Mouse (Mus musculus) fat pad, adult 2 months (tissue): Measurements from ENCODE around the gene Thap12.

Experiments
- DNase-seq: peaks from one replicate; pipeline ENCODE4 v3.0.0-alpha.2; 2011; ENCODE audit warnings: low read depth, low spot score; ENCODE audit errors: extremely low read depth

Thap12 gene

DNA sequence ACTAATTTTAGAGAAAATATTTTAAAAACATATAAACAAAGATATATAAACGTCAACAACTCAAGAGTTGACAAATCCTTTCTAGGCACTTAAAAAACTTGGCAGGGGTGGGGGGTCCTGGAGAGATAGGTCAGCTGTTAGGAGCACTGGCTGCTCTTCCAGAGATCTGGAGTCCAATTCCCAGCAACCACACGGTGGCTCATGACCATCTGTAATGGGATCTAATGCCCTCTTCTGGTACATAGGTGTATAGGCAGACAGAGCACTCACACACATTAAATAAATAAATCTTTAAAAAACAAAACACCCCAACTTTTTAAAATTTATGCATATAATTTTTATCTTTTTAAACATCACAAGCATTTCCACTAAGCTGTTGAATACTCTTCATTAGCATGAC lies 5.4 kb upstream of the Thap12 start:
- DNase-seq: no peak

DNA sequence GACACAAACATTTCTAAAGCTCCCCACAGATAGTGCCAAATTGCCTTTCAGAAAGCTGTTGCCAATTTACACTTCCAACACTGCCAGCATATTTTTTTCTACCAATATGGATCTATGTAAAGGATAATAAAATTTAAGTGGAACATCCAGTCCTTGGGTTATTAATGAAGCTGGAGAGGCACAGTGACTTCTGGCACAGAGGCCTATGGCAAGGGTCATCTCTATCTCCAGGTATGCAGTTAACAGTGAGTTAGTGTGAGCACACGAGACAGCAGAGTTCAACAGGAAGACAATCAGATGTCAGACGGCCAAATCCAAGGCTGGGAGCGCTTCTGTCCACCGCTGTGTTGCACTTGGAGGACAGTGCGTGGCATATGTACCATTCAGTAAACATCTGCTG lies 4.9 kb upstream of the Thap12 start:
- peak; percentile 76 for DNase-seq

DNA sequence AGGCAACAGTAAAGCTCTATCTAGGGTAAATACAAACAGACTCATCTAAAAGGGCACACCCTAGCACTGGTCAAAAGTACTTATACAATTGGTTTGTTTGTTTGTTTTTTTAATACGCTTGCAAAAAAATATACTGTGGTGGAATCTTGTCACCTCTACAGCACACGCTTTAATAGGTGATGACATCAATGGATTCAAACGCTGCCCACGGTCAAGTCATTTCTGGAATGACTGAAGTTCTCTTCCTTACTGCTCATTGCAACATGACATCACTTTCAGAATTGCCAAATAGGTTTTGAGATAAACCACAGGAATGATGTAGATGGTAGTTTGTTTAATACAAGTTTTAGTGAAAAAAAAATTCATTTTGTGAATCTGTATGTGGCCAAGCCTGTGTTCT lies 4.3 kb upstream of the Thap12 start:
- no peak for DNase-seq

DNA sequence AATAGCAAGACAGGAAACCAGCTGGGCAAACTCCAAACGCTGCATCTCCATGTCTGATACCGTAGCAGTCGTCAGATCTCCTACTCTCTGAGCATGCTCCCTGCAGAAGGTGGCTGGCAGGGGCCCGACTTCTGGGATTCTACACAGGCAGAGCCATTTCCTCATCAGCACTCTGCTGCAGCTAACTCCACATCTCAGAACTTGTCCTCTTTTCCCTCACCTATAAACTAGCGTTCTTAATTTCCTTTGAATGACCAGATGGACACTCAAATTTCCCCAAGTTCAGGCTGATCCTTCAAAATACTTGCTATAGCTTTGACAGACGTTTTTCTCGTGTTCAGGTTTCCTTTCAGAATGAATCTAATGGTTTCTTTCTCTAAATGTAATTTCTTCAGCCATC lies 1.1 kb upstream of the Thap12 start:
- no peak for DNase-seq

DNA sequence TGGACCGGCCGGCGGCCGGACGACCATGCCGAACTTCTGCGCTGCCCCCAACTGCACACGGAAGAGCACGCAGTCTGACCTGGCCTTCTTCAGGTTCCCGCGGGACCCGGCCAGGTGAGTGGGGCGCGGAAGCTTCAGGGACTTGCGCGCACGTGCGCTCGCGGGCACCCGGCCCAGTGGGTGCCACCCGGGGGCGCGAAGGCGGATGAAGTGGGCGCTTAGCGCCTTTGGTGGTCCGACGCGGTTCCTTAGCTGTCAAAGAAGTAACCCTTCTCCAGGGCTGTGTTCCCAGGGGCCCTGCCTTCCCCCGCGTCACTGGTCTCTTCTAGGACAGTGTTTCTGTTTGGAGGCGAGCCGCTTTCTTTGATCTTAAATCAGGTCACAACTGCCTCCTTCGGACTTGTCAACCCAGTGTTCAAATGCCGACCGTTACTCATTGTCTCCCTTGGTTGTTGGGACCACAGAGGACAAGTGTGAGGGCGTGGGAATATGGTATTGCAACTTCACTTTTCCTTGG lies 520 bp downstream of the Thap12 start:
- DNase-seq: no peak

DNA sequence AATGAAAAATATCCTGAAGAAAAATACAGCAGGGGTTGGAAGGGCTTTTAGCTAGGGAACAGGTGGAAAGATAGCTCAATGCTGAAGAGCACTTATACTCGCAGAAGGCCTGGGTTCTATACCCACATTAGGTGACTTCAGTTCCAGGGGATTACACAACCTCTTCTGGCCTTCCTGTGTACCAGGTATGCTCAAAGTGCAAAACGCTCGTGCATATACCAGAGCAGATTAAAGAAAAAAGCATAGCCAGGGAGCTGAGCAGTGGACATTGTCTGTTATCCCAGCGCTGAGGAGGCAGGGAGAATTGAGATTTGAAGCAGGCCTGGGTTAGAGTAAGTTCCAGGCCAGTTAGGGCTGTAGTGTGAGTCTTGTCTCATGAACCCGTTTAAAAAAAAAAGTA lies 1.4 kb downstream of the Thap12 start:
- DNase-seq: no peak

DNA sequence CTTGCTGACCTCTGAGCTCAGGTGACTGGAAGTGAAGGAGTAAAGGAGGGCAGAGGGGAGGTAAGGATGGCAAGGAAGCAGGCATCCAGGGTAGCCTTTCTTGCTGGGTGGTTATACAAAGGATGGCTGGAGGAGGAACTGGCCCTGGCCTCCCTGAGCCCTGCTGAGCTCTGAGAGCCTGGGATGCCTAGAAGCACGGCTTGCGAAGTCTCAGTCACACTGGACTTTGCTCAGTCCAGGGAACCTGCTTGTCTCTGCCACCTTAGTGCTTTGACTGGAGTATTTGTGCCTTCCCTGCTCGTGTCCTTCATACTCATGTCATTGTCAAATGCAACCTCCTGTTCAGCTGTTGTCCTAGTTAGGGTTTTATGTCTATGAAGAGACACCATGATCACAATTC lies 10.8 kb downstream of the Thap12 start:
- DNase-seq: no peak

DNA sequence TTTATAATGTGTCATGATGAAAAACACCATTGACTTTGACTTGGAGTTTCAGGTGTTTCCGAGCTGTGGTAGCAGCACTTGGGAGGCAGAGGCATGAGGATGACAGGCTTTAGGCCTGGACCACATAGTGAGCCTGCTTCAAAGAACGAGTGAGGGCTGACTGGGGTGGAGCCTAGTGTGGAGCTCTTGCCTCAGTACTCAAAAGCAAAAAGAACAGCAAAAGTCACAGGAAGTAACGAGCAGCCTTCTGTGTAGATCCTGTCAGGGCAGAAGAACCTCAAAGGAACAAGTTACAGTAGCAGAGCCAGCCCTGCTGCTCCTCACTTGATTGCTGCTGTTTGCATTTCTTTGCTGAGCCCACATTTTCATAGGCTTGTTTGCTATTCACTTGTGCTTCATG lies 14.5 kb downstream of the Thap12 start:
- no peak for DNase-seq

DNA sequence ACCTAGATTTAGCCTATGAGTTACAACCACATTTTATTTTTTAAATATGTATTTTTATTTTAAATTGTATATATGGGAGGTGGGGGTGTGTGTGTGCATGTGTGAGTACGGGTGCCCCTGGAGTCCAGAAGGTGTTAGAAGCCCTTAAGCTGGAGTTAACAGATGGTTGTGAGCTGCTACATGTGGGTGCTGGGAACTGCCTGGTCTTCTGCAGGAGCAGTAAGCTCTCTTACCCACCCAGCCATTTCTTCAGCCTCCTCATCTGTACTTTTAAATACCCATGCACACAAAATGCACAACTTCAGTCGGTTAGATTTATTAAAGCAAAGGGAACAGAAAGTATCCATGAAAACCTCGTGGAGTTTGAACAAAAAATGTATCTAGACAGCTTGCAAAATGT lies 16.9 kb downstream of the Thap12 start:
- no peak for DNase-seq

DNA sequence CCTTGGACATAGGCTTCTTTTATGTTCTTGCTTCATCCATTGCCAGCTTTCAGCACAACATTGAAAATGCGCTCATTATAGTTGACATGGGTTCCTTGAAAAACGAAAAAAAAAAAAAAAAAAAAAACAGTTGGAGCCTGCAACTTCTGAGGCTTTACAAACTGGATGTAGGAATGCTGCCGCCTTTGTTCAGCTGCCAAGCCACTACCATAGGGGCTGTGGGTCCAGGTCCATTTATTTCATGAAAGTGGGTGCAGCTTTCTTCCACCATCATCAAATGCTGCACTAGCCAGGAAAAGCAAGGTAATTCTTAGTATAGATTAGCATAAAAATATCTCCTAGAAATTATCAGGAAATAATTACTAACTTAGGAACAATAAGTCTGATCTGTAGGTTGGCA lies 17.8 kb downstream of the Thap12 start:
- no peak for DNase-seq

DNA sequence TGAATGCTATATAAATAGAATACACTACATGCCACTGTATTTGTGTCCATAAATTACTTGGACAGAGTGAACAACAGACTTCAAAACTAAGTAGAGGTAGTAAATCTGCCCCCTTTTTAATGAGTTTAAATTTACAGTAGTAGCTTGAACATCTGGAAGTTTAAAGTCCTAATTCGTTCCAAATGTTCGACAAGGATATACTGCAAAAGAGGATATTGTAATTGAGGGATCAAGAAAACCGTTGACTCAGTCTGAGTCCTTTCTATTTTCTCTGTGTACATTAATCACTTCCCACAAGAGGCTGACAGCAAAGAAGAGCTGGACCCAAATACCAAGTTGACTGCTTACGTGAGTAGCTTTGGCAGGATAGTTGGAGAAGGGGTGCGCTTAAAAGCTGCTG lies 18.3 kb downstream of the Thap12 start:
- DNase-seq: no peak

DNA sequence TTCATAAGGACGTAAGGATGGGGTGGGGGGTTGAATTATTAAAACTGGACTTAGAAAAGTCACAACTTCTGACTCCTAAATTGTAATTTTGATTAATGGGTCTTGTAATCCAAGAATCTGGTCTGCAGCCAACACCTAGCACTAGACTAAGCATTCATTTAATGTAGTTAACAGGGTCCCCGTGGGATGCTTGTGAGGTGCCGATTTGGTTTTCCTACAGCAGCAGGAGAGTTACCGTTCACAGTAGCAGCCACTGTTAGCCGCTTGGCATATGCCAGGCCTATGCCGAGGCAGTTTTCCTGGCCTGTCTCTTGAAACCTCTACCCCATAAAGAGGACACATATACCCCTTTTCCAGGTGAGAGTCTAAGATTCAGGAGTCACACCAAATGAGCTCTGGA lies 18.7 kb downstream of the Thap12 start:
- DNase-seq: no peak

DNA sequence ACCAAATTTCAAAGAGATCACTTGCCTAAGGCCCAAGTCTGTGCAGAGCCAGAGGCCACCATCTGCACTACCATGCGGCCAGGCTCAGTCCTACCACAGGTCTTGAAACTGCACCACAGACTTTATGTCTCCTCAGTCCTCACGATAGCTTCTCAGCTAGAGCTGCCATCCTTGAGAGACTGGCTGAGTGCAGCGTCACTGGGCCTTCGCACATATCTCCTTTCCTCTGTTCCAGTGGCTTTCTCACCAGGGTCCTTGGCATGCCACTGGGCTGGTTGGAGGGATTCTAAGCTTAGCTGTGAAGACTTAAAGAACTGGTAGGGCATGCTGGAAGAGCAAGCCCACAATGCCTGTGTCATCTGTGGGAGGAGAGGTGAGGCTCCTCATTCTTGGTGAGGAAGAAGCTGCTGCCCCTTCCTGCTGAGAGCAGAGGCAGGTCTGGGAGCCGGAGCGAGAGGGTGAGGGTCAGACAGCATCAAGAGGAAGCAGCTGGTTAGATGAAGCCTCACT lies 22.8 kb downstream of the Thap12 start:
- no peak for DNase-seq

DNA sequence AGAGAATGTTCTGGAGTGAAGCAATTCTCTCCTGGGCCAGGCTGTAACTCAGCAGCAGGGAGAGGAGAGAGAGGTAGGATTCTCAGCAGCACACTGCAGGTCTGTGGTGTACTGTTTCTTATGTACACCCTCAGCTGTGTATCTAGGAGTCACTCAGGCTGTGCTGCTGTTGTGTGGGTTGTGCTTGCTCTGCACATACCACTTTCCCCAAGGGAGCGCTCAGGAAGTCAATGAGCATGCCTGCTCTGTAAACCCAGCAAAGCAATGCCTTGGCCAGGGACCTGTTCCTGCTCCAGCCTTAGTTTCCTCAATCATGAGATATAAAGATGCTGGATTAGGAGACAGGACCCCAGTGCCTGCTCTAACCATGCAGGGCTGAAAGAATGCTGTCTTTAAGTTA lies 25.1 kb downstream of the Thap12 start:
- DNase-seq: no peak

DNA sequence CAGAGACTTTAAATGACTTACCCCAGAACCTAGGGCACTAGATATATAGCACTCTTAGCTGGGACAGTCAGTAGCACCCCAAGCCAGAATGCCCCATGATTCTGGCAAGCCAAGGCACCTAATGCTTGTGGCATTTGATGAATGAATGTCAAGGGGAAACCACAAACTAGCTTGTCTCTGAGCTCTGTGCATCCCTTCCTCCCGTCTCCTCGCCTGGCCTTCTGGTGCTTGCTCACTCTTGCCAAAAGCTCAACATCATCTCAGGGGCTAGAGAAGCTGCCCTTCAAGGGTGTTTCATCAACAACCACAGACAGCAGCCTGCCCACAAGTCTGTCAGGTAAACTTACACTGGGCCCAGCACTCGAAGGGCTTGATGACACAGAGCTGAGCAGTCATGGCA lies 25.6 kb downstream of the Thap12 start:
- DNase-seq: no peak

DNA sequence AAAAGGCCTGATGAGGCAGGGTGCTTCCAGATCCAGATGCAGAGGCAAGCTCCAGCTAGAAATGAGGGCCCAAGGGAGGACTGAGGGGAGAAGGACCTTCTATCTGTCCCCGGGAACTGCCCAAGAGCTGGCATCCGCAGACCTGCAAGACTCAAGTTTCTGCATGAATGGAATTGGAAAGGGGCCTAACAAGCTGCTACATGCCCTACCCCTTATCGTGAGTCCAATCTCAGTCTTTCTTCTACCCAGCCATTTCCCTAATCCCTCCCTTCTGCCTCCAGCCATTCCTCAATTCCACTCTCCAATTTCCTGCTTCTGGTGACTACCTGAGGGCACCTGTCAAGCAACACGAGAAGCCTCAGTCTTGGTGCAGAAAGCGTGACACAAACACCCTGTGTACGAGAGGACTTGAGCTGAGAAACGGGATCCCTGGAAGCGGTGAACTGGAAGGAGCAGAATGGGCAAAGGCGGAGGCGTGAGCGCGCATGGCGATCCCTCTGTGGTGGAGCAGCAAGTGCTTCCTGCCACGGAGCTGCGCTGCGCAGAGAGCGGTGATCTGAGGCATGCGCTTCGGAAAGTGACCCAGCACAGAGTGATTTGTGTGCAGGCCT lies 26.9 kb downstream of the Thap12 start:
- peak; percentile 31 for DNase-seq

DNA sequence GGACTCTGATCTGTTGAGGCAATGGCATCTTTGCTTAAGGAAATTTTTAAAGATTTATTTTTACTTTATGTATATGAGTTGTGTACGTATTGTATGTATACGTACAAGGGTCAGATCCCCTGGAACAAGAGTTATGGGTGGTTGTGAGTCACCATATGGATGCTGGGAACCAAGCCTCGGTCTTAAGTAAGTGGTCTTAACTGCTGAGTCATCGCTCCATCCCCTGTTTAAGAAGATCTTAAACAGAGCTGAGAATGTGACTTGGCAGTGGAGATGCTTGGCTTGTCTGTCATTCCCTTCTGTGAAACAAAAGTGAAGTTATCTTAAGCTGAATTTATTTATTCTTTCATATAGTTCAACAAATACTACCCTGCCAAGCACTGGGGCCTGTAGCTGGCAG lies 31.1 kb downstream of the Thap12 start:
- no peak for DNase-seq

DNA sequence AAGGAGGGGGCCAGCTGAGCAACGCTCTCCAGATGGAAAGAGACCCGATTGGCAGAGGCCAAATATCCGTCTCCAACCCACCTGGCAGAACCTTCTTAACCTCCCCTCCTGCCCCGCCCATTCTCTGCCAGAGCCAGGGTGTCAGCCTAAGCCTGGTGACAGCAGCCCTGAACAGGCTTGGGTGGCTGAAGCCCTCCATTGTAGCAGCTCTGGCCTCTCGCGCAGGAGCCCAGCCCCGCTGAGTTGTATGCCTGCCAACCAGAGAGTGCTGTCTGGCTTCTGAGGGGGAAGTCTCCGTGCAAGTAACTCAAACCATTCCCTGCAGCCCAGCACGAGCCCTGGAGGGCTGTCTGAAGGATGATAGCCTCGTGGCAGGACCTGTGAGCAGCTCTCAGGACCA lies 32.0 kb downstream of the Thap12 start:
- no peak for DNase-seq

DNA sequence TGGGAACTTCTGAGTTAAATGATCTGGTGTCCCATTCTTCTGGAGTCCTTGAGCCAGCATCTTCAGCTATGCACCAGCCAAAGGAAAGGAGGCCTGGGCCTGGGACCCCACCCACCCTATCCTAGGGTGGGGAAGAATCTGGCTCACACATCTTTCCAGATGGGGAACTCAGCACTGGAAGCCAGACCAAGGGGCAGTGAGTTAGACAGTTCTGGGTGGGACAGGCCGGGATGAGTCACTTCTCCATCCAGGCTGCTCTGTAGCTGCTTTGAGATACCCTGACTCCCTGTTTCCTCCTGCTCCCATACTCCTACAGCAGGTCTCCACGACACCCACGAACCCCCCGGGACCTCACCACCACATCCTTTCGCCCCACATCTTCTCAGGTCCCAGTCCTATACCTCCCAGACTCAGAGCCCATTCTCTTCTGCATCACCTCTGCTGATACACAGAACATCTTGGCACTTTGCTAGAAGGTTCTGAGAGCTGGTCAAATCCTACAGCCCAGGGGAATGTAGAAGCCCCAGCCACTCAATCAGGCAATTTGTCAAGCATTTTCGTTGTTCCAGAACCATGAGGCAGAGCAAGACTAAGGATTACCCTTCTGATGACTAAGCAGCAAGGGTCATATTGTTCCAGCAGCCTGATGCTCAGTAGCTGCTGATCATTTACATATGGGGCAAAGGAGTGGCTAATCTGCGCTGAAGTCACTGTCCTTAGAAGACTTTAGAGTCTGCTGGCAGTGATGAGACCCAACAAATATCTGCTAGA lies 34.1 kb downstream of the Thap12 start:
- no peak for DNase-seq

DNA sequence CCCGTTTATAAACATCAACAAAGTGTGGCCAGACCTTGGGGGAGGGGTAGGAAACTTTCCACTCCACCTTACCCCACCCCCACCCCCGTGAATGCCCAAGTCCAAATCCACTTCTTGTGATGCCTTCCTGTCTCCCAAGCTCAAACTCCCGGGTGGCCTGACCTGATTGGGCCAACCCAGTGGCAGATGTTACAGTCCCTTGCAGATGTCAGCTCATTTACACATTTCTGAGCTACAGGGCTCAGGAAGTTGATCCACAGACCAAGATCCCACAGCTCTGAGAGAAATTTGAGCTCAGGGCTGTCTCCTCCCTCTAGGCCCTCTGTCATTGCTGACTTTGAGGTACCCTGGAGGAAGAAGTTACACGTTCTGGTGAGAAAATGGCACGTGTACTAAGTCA lies 37.5 kb downstream of the Thap12 start:
- no peak for DNase-seq

DNA sequence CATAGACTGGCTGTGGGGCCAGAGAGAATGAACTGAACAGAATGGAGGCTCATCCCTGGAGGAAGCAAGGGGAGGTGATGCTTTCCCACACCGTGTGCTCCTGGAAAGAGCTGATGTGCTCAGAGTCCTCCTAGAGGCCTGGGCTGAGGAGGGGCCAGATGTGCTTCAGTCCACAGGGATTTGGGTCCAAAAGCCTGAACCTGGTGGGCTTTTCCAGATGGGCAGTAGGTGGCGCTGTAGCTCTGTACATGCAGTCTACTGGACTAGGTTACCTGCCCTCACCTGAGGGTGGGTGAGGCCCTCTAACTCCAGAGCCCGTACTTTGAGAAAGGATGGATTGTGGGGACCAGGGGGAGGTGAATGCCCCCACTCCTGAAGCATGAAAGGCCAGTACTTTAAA lies 40.4 kb downstream of the Thap12 start:
- DNase-seq: no peak

DNA sequence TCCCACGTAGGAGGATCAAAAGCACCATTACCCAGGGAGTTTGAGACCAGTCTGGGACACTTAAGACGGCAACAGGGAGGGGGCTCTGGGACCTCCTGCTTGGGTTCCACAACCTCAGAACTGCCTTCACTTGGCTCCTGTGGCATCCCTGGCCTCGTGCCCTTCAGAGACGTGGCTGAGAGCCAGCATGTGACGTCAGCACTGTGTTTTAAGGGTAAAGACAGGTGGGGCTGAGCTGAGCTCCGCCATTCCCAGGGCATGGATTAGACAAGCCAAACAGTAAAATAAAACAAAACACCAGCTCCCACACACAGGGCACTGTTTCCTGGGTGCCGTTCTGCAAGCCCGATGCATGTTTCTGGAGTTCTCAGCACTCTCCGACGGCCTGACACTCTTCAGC lies 47.5 kb downstream of the Thap12 start:
- no peak for DNase-seq

DNA sequence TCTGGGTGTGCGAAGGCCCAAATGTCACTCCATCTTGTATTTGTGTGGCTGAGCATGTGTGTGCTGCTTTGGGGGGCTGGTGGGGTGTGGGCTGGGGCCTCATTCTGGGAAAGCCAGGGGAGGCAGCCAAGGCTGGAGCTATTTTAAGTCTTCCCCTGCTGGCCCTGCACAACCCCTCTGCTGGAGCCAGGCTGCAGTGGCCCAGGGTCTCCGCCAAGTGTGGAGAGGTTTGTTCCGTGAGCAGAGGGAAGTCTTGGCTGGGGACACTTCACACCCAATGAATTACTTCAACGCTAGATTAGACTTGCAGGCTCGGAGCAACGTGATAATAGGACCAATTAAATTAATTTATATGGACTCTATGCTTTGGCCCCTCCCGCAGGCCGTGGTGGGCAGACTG lies 49.8 kb downstream of the Thap12 start:
- no peak for DNase-seq
